Mouse (Mus musculus): Measurements from ENCODE around the gene Kctd10. TPM values are rescaled to one million over a fixed set of nuclear protein-coding genes. Genes with fewer than 3 reads are reported as not detected.

The Kctd10 gene
- total and polyA plus RNA-seq, 3 experiments: 29.8 to 60.6 (median 40.8) TPM

- no peak for DNase-seq (ENCODE audit: low spot score)
- peaks cover 29% of the 10 kb centered on the region for H3K4me1 ChIP-seq (ENCODE audit: insufficient read depth, low read depth, low read length)
- no peaks in the 10 kb centered on the region for H3K9me3 ChIP-seq (replicated peaks)
- ATAC-seq (ENCODE audit: extremely low read depth, insufficient number of reproducible peaks, low FRiP score, poor library complexity, severe bottlenecking): no peak
- no peak overlapping the region for H3K4me3 ChIP-seq (ENCODE audit: low read depth, low read length)
- H3K27me3 ChIP-seq (ENCODE audit: insufficient read depth, low read length): no peaks in the 10 kb centered on the region
- no peak for TF ChIP-seq GATA2 (IDR thresholded peaks at IDR 0.05; ENCODE audit: borderline replicate concordance, low read depth, low read length)
- TF ChIP-seq CTCF (IDR thresholded peaks at IDR 0.05; ENCODE audit: low read depth, low read length): no peak
- no peak for TF ChIP-seq POLR2AphosphoS5 (IDR thresholded peaks at IDR 0.05; ENCODE audit: insufficient replicate concordance, low read depth, low read length)
- no peak for TF ChIP-seq GATA1 (IDR thresholded peaks at IDR 0.05; ENCODE audit: borderline replicate concordance, low read length)
- no peak for TF ChIP-seq TAL1 (conservative IDR thresholded peaks at IDR 0.05; ENCODE audit: low read depth, low read length)
- peaks cover 73% of the 10 kb centered on the region for H3K36me3 ChIP-seq (replicated peaks)
Observed at GRCm38 (mm10) chr5:114384448-114384847, 4.1 kb upstream of the Kctd10 start.

- H3K9me3 ChIP-seq (replicated peaks): no peaks in the 10 kb centered on the region
- DNase-seq (ENCODE audit: low spot score) (no peak), ATAC-seq (ENCODE audit: extremely low read depth, insufficient number of reproducible peaks, low FRiP score, poor library complexity, severe bottlenecking) (no peak)
- peaks cover 62% of the 10 kb centered on the region for H3K36me3 ChIP-seq (replicated peaks)
- TF ChIP-seq TAL1 (conservative IDR thresholded peaks at IDR 0.05; ENCODE audit: low read depth, low read length) (no peak), CTCF (IDR thresholded peaks at IDR 0.05; ENCODE audit: low read depth, low read length) (peak; percentile 76)
- no peak overlapping the region for H3K4me3 ChIP-seq (ENCODE audit: low read depth, low read length)
- H3K27me3 ChIP-seq (ENCODE audit: insufficient read depth, low read length): no peaks in the 10 kb centered on the region
- H3K4me1 ChIP-seq (ENCODE audit: insufficient read depth, low read depth, low read length): peaks cover 39% of the 10 kb centered on the region
Observed at GRCm38 (mm10) chr5:114383184-114383904, 3.0 kb upstream of the Kctd10 start.

GRCm38 (mm10) chr5:114381013-114381351, 674 bp upstream of the Kctd10 start:
- Histone ChIP-seq H3K4me1 (ENCODE audit: insufficient read depth, low read depth, low read length) (peaks cover 59% of the 10 kb centered on the region), H3K36me3 (replicated peaks) (peaks cover 50% of the 10 kb centered on the region), H3K4me3 (ENCODE audit: low read depth, low read length) (peak overlapping the region; percentile 89), H3K27me3 (ENCODE audit: insufficient read depth, low read length) (no peaks in the 10 kb centered on the region), H3K9me3 (replicated peaks) (no peaks in the 10 kb centered on the region)
- DNase-seq (ENCODE audit: low spot score): no peak
- TF ChIP-seq GATA2 (IDR thresholded peaks at IDR 0.05; ENCODE audit: borderline replicate concordance, low read depth, low read length) (no peak), TAL1 (conservative IDR thresholded peaks at IDR 0.05; ENCODE audit: low read depth, low read length) (no peak), GATA1 (IDR thresholded peaks at IDR 0.05; ENCODE audit: borderline replicate concordance, low read length) (no peak), CTCF (IDR thresholded peaks at IDR 0.05; ENCODE audit: low read depth, low read length) (no peak), POLR2AphosphoS5 (IDR thresholded peaks at IDR 0.05; ENCODE audit: insufficient replicate concordance, low read depth, low read length) (no peak)
- no peak for ATAC-seq (ENCODE audit: extremely low read depth, insufficient number of reproducible peaks, low FRiP score, poor library complexity, severe bottlenecking)

GRCm38 (mm10) chr5:114379763-114380162, 545 bp downstream of the Kctd10 start:
- Histone ChIP-seq H3K9me3 (replicated peaks) (no peaks in the 10 kb centered on the region), H3K4me1 (ENCODE audit: insufficient read depth, low read depth, low read length) (peaks cover 71% of the 10 kb centered on the region)

GRCm38 (mm10) chr5:114378936-114379335, 1.4 kb downstream of the Kctd10 start:
- Histone ChIP-seq H3K4me1 (ENCODE audit: insufficient read depth, low read depth, low read length) (peaks cover 79% of the 10 kb centered on the region), H3K27me3 (ENCODE audit: insufficient read depth, low read length) (no peaks in the 10 kb centered on the region), H3K36me3 (replicated peaks) (peaks cover 50% of the 10 kb centered on the region), H3K9me3 (replicated peaks) (no peaks in the 10 kb centered on the region), H3K4me3 (ENCODE audit: low read depth, low read length) (peak overlapping the region; percentile 55; the same call in 1 of the 2 replicates)
- TF ChIP-seq GATA1 (IDR thresholded peaks at IDR 0.05; ENCODE audit: borderline replicate concordance, low read length): no peak
- no peak for TF ChIP-seq TAL1 (conservative IDR thresholded peaks at IDR 0.05; ENCODE audit: low read depth, low read length)
- TF ChIP-seq CTCF (IDR thresholded peaks at IDR 0.05; ENCODE audit: low read depth, low read length): no peak
- ATAC-seq (ENCODE audit: extremely low read depth, insufficient number of reproducible peaks, low FRiP score, poor library complexity, severe bottlenecking) (no peak), DNase-seq (ENCODE audit: low spot score) (peak; percentile 25)

More at GRCm38 (mm10) chr5:114379763-114380162, 545 bp downstream of the Kctd10 start:
- no peaks in the 10 kb centered on the region for H3K27me3 ChIP-seq (ENCODE audit: insufficient read depth, low read length)
- ATAC-seq (ENCODE audit: extremely low read depth, insufficient number of reproducible peaks, low FRiP score, poor library complexity, severe bottlenecking) (no peak), DNase-seq (ENCODE audit: low spot score) (peak; percentile 49)
- peaks cover 50% of the 10 kb centered on the region for H3K36me3 ChIP-seq (replicated peaks)
- TF ChIP-seq CTCF (IDR thresholded peaks at IDR 0.05; ENCODE audit: low read depth, low read length): no peak
- no peak for TF ChIP-seq TAL1 (conservative IDR thresholded peaks at IDR 0.05; ENCODE audit: low read depth, low read length)
- TF ChIP-seq GATA2 (IDR thresholded peaks at IDR 0.05; ENCODE audit: borderline replicate concordance, low read depth, low read length): no peak
- TF ChIP-seq POLR2AphosphoS5 (IDR thresholded peaks at IDR 0.05; ENCODE audit: insufficient replicate concordance, low read depth, low read length): no peak
- no peak for TF ChIP-seq GATA1 (IDR thresholded peaks at IDR 0.05; ENCODE audit: borderline replicate concordance, low read length)
- H3K4me3 ChIP-seq (ENCODE audit: low read depth, low read length): peak overlapping the region; percentile 89

GRCm38 (mm10) chr5:114378177-114378920, 2.0 kb downstream of the Kctd10 start:
- no peak for ATAC-seq (ENCODE audit: extremely low read depth, insufficient number of reproducible peaks, low FRiP score, poor library complexity, severe bottlenecking)
- H3K36me3 ChIP-seq (replicated peaks): peaks cover 50% of the 10 kb centered on the region
- peak overlapping the region; percentile 55; the same call in 1 of the 2 replicates for H3K4me3 ChIP-seq (ENCODE audit: low read depth, low read length)
- no peak for TF ChIP-seq CTCF (IDR thresholded peaks at IDR 0.05; ENCODE audit: low read depth, low read length)
- no peak for TF ChIP-seq GATA1 (IDR thresholded peaks at IDR 0.05; ENCODE audit: borderline replicate concordance, low read length)
- no peak for TF ChIP-seq POLR2AphosphoS5 (IDR thresholded peaks at IDR 0.05; ENCODE audit: insufficient replicate concordance, low read depth, low read length)
- TF ChIP-seq GATA2 (IDR thresholded peaks at IDR 0.05; ENCODE audit: borderline replicate concordance, low read depth, low read length): no peak
- no peak for TF ChIP-seq TAL1 (conservative IDR thresholded peaks at IDR 0.05; ENCODE audit: low read depth, low read length)
- H3K27me3 ChIP-seq (ENCODE audit: insufficient read depth, low read length): no peaks in the 10 kb centered on the region
- peak; percentile 39 for DNase-seq (ENCODE audit: low spot score)
- H3K9me3 ChIP-seq (replicated peaks): no peaks in the 10 kb centered on the region
- peaks cover 81% of the 10 kb centered on the region for H3K4me1 ChIP-seq (ENCODE audit: insufficient read depth, low read depth, low read length)

Measured in G1E (cell line).